8 mouse cellular contexts compared by ENCODE assay signal in genomic region chr7:116237157-116237981, GRCm38 (mm10).
DNase-seq lines count a peak whose midpoint lies in the region; ATAC-seq and TF ChIP-seq lines count a peak whose summit lies in the region.

No protein-coding gene starts in this region.

- ATAC-seq in heart, postnatal 0 days (ENCODE audit: insufficient read depth, low read depth) = peak; percentile 94

- peak overlapping the region; percentile 59 for H3K4me3 ChIP-seq in heart, postnatal 0 days (ENCODE audit: low read depth, low read length)

- no peaks in the 10 kb centered on the region for H3K36me3 ChIP-seq in heart, postnatal 0 days (replicated peaks; ENCODE audit: control insufficient read depth, insufficient read depth, low read length)

- no peaks in the 10 kb centered on the region for H3K27me3 ChIP-seq in heart, postnatal 0 days (ENCODE audit: control insufficient read depth, insufficient read depth, low read length)

- H3K27ac ChIP-seq in heart, postnatal 0 days (ENCODE audit: low read depth) = peak overlapping the region; percentile 86

- WGBS in heart, postnatal 0 days = under 1% methylated on average over 65 of the region's 69 CpGs

- H3K4me2 ChIP-seq in heart, postnatal 0 days (ENCODE audit: low read depth, low read length) = peak overlapping the region; percentile 82

- peak; percentile 24; the same call in 1 of the 2 replicates for TF ChIP-seq CTCF in heart, postnatal 0 days (IDR thresholded peaks at IDR 0.05; ENCODE audit: low read depth)

- DNase-seq in left cerebral cortex, postnatal 25 days (ENCODE audit: low spot score in 2 of 2) = peak; percentile 29 to 45
- no peak for DNase-seq in left cerebral cortex, adult 11 months (ENCODE audit: low spot score)
- peak; percentile 36 for DNase-seq in embryo, embryonic 11.5 days (ENCODE audit: low read depth, low spot score)
- DNase-seq in heart, postnatal 0 days (ENCODE audit: low spot score) = peak; percentile 85
- DNase-seq in kidney, postnatal 25 days = peak; percentile 83 to 94
- peak; percentile 44 to 71 for DNase-seq in lung, postnatal 4 days
- peak; percentile 64 for DNase-seq in testis, postnatal 14 days (ENCODE audit: low spot score)
- no peak for DNase-seq in c-Kit-positive CD71-positive TER-119-positive erythroid progenitor cells, embryonic 14.5 days (ENCODE audit: low spot score)

- intact Hi-C loops in left cerebral cortex, postnatal 25 days (cut with DNase I) = no loop called here

- no peaks in the 10 kb centered on the region for H3K9me3 ChIP-seq in heart, postnatal 0 days (replicated peaks; ENCODE audit: control insufficient read depth, low read length)

- H3K4me1 ChIP-seq in heart, postnatal 0 days (ENCODE audit: control insufficient read depth, insufficient read depth) = peaks cover 35% of the 10 kb centered on the region

- TF ChIP-seq EP300 in heart, postnatal 0 days (IDR thresholded peaks at IDR 0.05; ENCODE audit: low read depth) = no peak; the same call in 1 of the 2 replicates

- H3K9ac ChIP-seq in heart, postnatal 0 days (replicated peaks; ENCODE audit: low read depth, low read length) = peak overlapping the region; percentile 60

Comparison
In these comparisons a context has a peak if more than half of its experiments do, and no peak if none do; other contexts are left out.
1. DNase-seq: peak in left cerebral cortex, postnatal 25 days (2 of 2), embryo, embryonic 11.5 days (single experiment), heart, postnatal 0 days (single experiment), kidney, postnatal 25 days (2 of 2), lung, postnatal 4 days (2 of 2) and testis, postnatal 14 days (single experiment); none in left cerebral cortex, adult 11 months (single experiment) and c-Kit-positive CD71-positive TER-119-positive erythroid progenitor cells, embryonic 14.5 days (single experiment).